Mouse (Mus musculus): Measurements from ENCODE around the gene Git1. TPM values are rescaled to one million over a fixed set of nuclear protein-coding genes. Genes with fewer than 3 reads are reported as not detected.

Gene Git1
- 16.3 and 18.7 TPM in 2 replicates for polyA plus RNA-seq (2014; fragmentation: Nextera tagmentation; extraction: Ambion mirVana)

DNA sequence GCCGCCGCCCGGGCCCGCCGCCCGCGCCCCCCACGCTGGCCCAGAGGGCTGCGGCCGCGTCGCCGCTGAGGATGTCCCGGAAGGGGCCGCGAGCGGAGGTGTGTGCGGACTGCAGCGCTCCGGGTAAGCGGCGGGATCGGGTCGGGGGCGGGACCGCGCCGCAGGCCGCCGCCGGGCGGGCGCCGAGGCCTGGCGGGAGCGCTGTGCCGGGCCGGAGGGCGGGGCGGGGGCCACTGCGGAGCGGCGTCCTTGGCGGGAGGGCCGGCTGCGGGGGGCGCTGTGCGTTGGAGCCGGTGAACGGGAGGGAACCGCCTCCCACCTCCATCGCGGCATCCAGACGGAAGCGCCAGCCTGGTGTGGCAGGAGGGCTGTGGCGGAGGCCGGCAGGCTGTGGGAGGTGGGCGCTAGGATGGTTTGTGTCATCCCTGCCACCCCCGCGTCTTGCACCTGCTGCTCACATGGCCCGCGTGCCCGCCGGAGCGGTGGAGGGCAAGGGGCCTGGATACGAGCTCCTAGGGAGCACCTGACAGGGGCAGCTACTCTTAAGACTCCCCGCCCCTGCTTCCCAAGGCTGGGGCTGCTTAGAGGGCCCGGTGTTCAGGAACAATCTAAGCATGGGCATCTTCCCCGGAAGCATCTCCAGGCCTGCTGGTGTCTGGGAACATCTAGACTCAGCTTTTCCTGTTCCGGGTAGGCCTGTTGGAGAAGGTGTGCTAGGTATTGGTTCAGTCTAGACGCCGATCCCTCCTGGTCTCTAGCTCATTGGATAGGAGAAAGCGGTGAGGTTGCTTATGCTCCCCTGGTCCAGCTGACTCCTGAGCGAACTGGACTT lies at the start of gene Git1:
TSS of gene Git1 (plus strand) at position 51 of the 832 bp plus-strand sequence.
- H3K4me2 ChIP-seq (ENCODE audit: low read length): peak within 1 kb of the TSS; percentile 94
- DNase-seq (ENCODE audit: low spot score) (no peak), ATAC-seq (no peak)
- H3K27me3 ChIP-seq (replicated peaks; ENCODE audit: control insufficient read depth, insufficient read depth, low read length): no peaks in the 10 kb centered on the region
- H3K9me3 ChIP-seq (replicated peaks; ENCODE audit: control insufficient read depth, low read length): no peaks in the 10 kb centered on the region
- peaks cover 36% of the 10 kb centered on the region for H3K4me1 ChIP-seq (ENCODE audit: control insufficient read depth, insufficient read depth, low read length)
- H3K4me3 ChIP-seq (ENCODE audit: low read depth, low read length): peak within 1 kb of the TSS; percentile 92
- peak within 1 kb of the TSS; percentile 96 for H3K9ac ChIP-seq (ENCODE audit: low read length)
- H3K27ac ChIP-seq (ENCODE audit: low read depth, low read length): peak within 1 kb of the TSS; percentile 91
- 2% methylated on average over 34 of the region's 74 CpGs for WGBS
- H3K36me3 ChIP-seq (ENCODE audit: control insufficient read depth, insufficient read depth, low read length): peaks cover 6% of the 10 kb centered on the region

DNA sequence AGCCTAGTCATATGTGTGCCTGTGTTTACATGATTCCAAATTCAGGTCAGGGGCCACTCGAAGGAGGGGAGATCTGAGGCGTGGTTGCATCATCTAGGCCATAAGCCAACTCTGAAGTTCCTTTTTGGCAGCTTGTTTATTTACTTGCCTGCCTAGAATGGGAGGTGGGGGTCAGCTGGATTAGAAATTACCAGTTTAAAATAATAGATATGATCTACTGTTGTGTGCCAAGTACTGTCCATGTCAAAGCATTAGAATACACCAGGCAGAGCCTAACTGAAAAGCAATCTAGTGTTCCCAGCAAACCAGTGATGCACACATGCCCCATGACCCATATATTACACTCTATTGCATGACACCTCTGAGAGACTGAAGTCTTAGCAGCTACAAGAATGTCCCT lies 48.4 kb upstream of the Git1 start:
- Histone ChIP-seq H3K4me3 (ENCODE audit: low read depth, low read length) (no peak overlapping the region), H3K27ac (ENCODE audit: low read depth, low read length) (no peak overlapping the region), H3K9me3 (replicated peaks; ENCODE audit: control insufficient read depth, low read length) (no peaks in the 10 kb centered on the region), H3K4me1 (ENCODE audit: control insufficient read depth, insufficient read depth, low read length) (no peaks in the 10 kb centered on the region), H3K27me3 (replicated peaks; ENCODE audit: control insufficient read depth, insufficient read depth, low read length) (no peaks in the 10 kb centered on the region), H3K9ac (ENCODE audit: low read length) (no peak overlapping the region), H3K4me2 (ENCODE audit: low read length) (no peak overlapping the region), H3K36me3 (ENCODE audit: control insufficient read depth, insufficient read depth, low read length) (peaks cover 40% of the 10 kb centered on the region)
- WGBS: 86% methylated on average over 2 of the region's 2 CpGs
- DNase-seq (ENCODE audit: low spot score) (no peak), ATAC-seq (no peak)

DNA sequence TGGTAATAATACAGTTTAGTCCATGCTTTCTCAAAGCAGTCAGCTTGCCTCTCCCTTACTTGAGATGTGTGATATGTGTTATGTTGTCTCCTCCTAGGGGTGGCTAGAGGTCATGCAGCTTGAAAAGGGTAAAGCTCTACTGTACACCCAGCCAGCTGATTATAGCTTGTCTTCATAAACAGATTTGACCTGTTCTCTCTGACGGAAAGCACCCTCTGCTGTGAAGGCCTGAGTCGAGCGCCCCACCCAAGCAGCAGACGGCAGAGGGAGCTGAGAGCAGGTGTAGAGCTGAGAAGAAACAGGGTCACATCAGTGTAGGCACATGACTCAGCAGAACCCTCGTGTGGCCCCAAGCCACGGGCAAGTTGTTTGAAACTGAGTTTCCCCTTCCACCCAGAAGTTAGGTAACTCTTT lies 46.7 kb upstream of the Git1 start:
- H3K4me2 ChIP-seq (ENCODE audit: low read length): no peak overlapping the region
- ATAC-seq (no peak), DNase-seq (ENCODE audit: low spot score) (peak; percentile 61)
- H3K27me3 ChIP-seq (replicated peaks; ENCODE audit: control insufficient read depth, insufficient read depth, low read length): no peaks in the 10 kb centered on the region
- H3K4me3 ChIP-seq (ENCODE audit: low read depth, low read length): no peak overlapping the region
- WGBS: 65% methylated on average over 6 of the region's 6 CpGs
- no peaks in the 10 kb centered on the region for H3K4me1 ChIP-seq (ENCODE audit: control insufficient read depth, insufficient read depth, low read length)
- no peaks in the 10 kb centered on the region for H3K9me3 ChIP-seq (replicated peaks; ENCODE audit: control insufficient read depth, low read length)
- peaks cover 39% of the 10 kb centered on the region for H3K36me3 ChIP-seq (ENCODE audit: control insufficient read depth, insufficient read depth, low read length)
- no peak overlapping the region for H3K9ac ChIP-seq (ENCODE audit: low read length)
- no peak overlapping the region for H3K27ac ChIP-seq (ENCODE audit: low read depth, low read length)

DNA sequence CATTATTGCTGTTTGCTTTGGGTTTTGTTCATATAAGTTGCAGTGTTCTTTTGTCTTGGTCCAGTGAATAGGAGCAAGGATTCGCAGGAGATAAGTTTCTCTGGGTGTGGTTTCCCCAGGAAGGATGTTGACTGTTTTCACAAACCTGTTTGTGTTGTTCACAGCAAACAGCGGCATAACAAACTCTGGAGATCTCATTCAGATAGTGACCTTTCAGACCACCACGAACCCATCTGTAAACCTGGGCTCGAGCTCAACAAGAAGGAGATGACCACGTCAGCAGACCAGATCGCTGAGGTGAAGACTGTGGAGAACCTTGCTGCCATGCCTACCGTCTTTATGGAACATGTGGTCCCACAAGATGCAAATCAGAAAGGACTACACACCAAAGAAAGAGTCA lies 44.1 kb upstream of the Git1 start:
- Histone ChIP-seq H3K4me2 (ENCODE audit: low read length) (no peak overlapping the region), H3K27ac (ENCODE audit: low read depth, low read length) (no peak overlapping the region), H3K9ac (ENCODE audit: low read length) (no peak overlapping the region), H3K36me3 (ENCODE audit: control insufficient read depth, insufficient read depth, low read length) (peaks cover 37% of the 10 kb centered on the region), H3K27me3 (replicated peaks; ENCODE audit: control insufficient read depth, insufficient read depth, low read length) (no peaks in the 10 kb centered on the region), H3K9me3 (replicated peaks; ENCODE audit: control insufficient read depth, low read length) (no peaks in the 10 kb centered on the region), H3K4me1 (ENCODE audit: control insufficient read depth, insufficient read depth, low read length) (no peaks in the 10 kb centered on the region), H3K4me3 (ENCODE audit: low read depth, low read length) (no peak overlapping the region)
- no peak for DNase-seq (ENCODE audit: low spot score)
- no peak for ATAC-seq
- 96% methylated on average over 7 of the region's 7 CpGs for WGBS

DNA sequence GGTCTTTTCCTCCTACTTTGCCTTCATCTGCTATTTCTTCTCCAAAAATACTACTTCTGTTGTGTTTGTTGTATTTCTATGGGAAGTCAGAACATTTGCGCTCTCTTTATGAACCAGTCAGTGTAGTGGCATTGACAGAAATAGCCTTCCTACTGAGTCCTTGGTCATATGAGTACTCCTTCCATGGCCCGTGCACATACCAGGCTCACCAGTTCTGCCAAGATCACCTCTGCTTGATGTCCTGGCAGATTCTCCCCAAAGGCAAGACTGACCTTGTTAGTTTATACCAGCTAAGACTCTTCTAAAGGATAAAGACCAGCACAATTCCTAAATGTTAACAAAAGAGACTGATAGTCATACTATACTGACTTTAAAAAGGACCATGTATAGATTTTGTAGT lies 41.7 kb upstream of the Git1 start:
- no peak overlapping the region for H3K4me3 ChIP-seq (ENCODE audit: low read depth, low read length)
- no peak overlapping the region for H3K4me2 ChIP-seq (ENCODE audit: low read length)
- ATAC-seq (no peak), DNase-seq (ENCODE audit: low spot score) (no peak)
- H3K9me3 ChIP-seq (replicated peaks; ENCODE audit: control insufficient read depth, low read length): no peaks in the 10 kb centered on the region
- no peaks in the 10 kb centered on the region for H3K4me1 ChIP-seq (ENCODE audit: control insufficient read depth, insufficient read depth, low read length)
- H3K27me3 ChIP-seq (replicated peaks; ENCODE audit: control insufficient read depth, insufficient read depth, low read length): no peaks in the 10 kb centered on the region
- 95% methylated on average over 2 of the region's 2 CpGs for WGBS
- H3K27ac ChIP-seq (ENCODE audit: low read depth, low read length): no peak overlapping the region
- no peak overlapping the region for H3K9ac ChIP-seq (ENCODE audit: low read length)
- H3K36me3 ChIP-seq (ENCODE audit: control insufficient read depth, insufficient read depth, low read length): peaks cover 50% of the 10 kb centered on the region

DNA sequence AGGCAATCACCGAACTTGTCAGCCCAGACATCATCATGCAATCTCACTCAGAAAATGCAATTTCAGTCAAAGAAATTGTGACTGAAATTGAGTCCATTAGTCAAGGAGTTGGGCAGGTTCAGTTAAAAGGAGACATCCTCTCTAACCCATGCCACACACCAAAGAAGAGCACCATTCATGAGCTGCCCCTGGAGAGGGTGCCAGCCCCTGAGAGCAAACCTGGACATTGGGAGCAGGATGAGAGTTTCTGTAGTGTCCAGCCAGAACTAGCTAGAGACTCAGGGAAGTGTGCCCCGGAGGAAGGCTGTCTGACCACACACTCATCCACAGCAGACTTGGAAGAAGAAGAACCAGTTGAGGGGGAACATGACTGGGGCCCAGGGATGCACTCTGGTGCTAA lies 40.0 kb upstream of the Git1 start:
- Histone ChIP-seq H3K9ac (ENCODE audit: low read length) (no peak overlapping the region), H3K4me2 (ENCODE audit: low read length) (no peak overlapping the region), H3K36me3 (ENCODE audit: control insufficient read depth, insufficient read depth, low read length) (peaks cover 56% of the 10 kb centered on the region), H3K4me1 (ENCODE audit: control insufficient read depth, insufficient read depth, low read length) (no peaks in the 10 kb centered on the region), H3K27ac (ENCODE audit: low read depth, low read length) (no peak overlapping the region), H3K27me3 (replicated peaks; ENCODE audit: control insufficient read depth, insufficient read depth, low read length) (no peaks in the 10 kb centered on the region), H3K4me3 (ENCODE audit: low read depth, low read length) (no peak overlapping the region), H3K9me3 (replicated peaks; ENCODE audit: control insufficient read depth, low read length) (no peaks in the 10 kb centered on the region)
- DNase-seq (ENCODE audit: low spot score): no peak
- 93% methylated on average over 2 of the region's 2 CpGs for WGBS
- no peak for ATAC-seq

DNA sequence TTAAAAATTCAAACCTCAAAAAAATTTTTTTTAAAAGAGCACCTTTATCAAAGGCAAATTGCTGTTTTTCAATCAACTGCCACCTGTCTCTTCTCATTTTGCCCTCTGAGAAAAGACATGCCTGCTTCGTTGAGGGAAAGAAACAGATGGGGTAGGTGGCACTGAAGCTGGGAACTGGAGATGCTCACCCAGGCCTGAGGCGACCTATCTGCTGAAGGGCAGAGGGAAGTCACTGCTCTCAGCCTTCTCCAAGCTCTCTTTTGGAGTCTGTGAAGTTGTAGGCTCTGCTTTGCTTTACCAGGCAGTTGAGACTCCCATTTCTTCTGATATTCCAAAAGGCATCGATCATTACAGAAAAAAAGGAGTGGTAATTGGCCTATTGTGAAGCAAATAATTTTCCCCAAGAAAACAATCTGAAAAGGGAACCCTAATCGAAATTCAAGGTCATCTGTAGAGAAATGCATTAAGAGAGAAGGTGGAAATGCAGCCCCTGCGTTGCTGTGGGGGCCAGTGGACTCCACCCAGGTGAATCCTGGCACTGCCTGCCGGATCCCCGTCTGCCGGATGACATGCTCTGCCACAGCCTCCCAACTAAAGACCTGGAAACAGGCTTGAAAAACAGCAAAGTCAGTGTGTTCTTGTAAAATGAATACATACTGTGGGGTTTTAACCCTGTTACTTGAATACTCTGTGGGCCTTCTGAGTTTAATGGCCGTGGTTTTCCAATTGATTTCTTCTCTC lies 37.4 kb upstream of the Git1 start:
- no peaks in the 10 kb centered on the region for H3K9me3 ChIP-seq (replicated peaks; ENCODE audit: control insufficient read depth, low read length)
- H3K4me1 ChIP-seq (ENCODE audit: control insufficient read depth, insufficient read depth, low read length): no peaks in the 10 kb centered on the region
- H3K4me3 ChIP-seq (ENCODE audit: low read depth, low read length): no peak overlapping the region
- ATAC-seq (no peak), DNase-seq (ENCODE audit: low spot score) (no peak)
- H3K27me3 ChIP-seq (replicated peaks; ENCODE audit: control insufficient read depth, insufficient read depth, low read length): no peaks in the 10 kb centered on the region
- 85% methylated on average over 9 of the region's 9 CpGs for WGBS
- no peak overlapping the region for H3K27ac ChIP-seq (ENCODE audit: low read depth, low read length)
- peaks cover 37% of the 10 kb centered on the region for H3K36me3 ChIP-seq (ENCODE audit: control insufficient read depth, insufficient read depth, low read length)
- no peak overlapping the region for H3K9ac ChIP-seq (ENCODE audit: low read length)
- no peak overlapping the region for H3K4me2 ChIP-seq (ENCODE audit: low read length)

DNA sequence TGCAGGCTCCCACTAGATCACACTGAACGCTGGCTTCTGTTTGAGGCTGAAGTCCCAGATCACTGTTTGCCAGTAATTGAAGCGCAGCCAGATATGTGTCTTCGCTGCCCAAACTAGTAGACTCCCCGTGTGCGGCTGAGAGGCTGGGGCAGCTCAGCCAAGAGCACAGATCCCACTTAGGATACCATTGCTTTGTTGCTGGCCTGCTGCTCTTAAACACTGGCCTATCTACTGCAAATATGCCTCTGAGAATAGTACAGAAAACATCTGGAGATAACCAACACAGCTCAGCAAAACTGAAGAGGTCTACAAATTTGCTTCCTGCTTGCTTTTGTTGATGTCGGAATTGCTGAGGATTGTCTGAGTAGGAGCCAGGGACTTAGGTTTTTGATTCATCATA lies 36.5 kb upstream of the Git1 start:
- DNase-seq (ENCODE audit: low spot score) (peak; percentile 34), ATAC-seq (no peak)
- WGBS: 82% methylated on average over 6 of the region's 6 CpGs
- Histone ChIP-seq H3K4me3 (ENCODE audit: low read depth, low read length) (no peak overlapping the region), H3K36me3 (ENCODE audit: control insufficient read depth, insufficient read depth, low read length) (peaks cover 34% of the 10 kb centered on the region), H3K9me3 (replicated peaks; ENCODE audit: control insufficient read depth, low read length) (no peaks in the 10 kb centered on the region), H3K27ac (ENCODE audit: low read depth, low read length) (no peak overlapping the region), H3K4me1 (ENCODE audit: control insufficient read depth, insufficient read depth, low read length) (peaks cover under 1% of the 10 kb centered on the region; the same call in 1 of the 2 replicates), H3K4me2 (ENCODE audit: low read length) (no peak overlapping the region), H3K27me3 (replicated peaks; ENCODE audit: control insufficient read depth, insufficient read depth, low read length) (no peaks in the 10 kb centered on the region), H3K9ac (ENCODE audit: low read length) (no peak overlapping the region)

DNA sequence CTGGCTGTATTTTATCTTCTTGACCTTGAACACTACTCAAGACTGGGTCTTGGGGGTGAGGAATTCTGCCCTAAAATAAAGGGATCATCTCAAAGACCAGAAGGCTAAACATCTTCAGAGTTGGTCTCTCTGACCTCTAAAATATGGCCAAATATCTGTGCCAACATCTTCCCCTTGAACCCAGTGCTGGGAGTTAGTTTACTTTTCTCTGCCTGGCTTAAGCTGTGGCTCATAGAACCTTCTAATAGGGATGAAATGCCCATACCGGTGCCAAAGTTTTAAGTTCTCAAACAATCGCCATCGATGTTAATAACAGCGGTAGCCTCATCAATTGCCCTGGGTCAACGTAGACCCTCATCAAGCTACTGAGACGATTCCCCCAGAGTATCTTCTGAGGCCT lies 31.5 kb upstream of the Git1 start:
- 3% methylated on average over 6 of the region's 6 CpGs for WGBS
- Histone ChIP-seq H3K27ac (ENCODE audit: low read depth, low read length) (no peak overlapping the region), H3K4me2 (ENCODE audit: low read length) (peak overlapping the region; percentile 99), H3K9ac (ENCODE audit: low read length) (peak overlapping the region; percentile 66), H3K27me3 (replicated peaks; ENCODE audit: control insufficient read depth, insufficient read depth, low read length) (peaks cover 25% of the 10 kb centered on the region), H3K9me3 (replicated peaks; ENCODE audit: control insufficient read depth, low read length) (no peaks in the 10 kb centered on the region), H3K4me1 (ENCODE audit: control insufficient read depth, insufficient read depth, low read length) (peaks cover 11% of the 10 kb centered on the region), H3K36me3 (ENCODE audit: control insufficient read depth, insufficient read depth, low read length) (peaks cover 5% of the 10 kb centered on the region; the same call in 1 of the 2 replicates), H3K4me3 (ENCODE audit: low read depth, low read length) (peak overlapping the region; percentile 46)
- ATAC-seq (no peak), DNase-seq (ENCODE audit: low spot score) (no peak)

All from forebrain, embryonic 14.5 days (tissue).